Mouse (Mus musculus) spleen, embryonic (tissue): ENCODE data around the gene Mcl1.

ENCODE experiments used
- CTCF ChIA-PET: fragments of 350-600 bp; sonication (Branson Sonifier 250); formaldehyde crosslinking; loops from one replicate; lab custom pipeline; 2022; lab: Charles Lee

Gene Mcl1

DNA sequence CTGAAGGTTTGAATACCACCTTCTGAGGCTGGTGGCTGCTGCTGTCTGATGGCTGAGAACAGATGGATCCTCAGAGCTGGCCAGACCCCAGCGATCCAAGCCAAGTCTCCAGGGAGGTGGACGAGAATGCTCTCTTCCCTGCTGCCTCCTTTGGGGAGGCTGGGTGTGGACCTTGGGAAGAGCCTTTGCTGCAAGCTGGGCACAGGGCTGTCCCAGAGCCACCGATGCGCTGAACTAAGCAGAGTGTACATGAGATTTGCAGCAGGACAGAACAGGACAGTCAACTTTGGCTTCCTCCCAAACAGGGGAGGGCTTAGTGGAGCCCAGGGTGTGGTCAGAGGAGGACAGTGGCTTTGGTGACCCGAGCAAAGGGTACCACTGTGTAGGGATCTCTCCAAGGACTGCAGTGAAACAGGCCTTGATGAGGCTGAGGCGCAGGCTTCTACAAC lies 41.7 kb downstream of the Mcl1 start:
- CTCF ChIA-PET, result no interaction called here

DNA sequence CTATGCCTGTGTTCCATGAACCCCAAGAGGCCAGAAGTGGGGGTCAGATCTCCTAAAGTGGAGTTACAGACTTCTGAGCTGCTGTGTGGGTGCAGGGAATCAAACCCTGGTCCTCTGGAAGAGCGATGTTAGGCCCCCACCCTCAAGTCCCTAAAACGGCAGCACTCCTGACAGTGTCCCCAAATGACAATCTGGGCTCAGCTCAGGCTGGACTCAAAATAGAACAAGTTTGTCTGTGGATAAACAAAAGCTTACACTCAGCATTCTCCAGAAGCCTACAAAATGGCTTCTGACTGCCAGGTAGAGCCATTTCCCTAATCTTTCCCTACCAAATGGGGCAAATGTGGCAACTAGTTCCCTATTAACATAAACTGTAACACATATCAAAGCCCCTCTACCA lies 42.5 kb downstream of the Mcl1 start:
- CTCF ChIA-PET, result no interaction called here

DNA sequence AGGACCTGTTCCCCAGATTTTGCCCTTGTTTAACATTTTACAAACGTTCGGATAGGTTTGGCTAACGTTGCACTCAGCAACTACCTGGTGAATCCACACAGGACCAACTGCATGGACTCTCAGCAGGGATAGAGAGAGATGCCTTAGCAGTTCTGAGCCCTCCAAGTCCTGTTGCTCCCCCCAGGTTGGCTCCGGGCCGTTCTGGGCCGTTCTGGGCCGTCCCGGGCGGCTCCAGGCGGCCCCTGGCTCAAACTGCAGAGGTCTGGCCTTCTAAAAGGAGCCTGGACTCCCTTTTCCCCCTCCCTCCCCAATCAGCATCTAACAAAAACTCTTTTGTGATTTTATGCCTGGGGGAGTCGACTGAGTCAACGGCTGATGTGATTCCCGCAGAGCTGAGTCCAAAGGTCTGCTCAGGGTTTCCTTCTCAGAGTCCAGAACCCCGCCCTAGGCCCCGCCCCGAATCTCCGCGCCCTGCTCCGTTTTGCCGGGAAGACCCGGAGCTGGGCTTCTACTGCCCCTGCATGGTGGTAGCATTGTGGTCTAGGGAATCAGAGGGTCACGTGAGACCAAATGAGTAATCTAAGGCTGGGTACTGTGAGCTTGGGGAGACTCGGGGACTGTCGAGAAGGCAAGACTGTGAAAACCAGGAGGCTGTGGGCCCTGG lies 43.4 kb downstream of the Mcl1 start:
- CTCF ChIA-PET, result no interaction called here

DNA sequence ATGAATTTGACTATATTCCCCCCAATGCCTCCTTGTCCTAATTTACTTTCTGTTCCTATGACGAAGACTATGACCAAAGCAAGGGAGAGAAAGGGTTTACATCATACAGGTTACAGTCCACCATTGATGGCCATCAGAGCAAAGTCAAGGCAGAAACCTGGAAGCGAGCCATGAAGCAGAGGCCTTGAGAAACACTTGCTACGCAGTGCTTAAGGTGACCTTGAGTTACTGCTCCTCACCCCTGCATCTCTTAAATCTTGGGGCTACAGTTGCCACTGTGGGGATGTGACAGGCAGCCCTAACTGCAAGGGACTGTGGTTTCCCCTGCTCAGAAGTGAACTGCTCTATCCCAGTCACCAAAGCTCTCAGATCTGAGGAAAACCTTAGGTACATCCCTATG lies 44.7 kb downstream of the Mcl1 start:
- CTCF ChIA-PET, result no interaction called here

DNA sequence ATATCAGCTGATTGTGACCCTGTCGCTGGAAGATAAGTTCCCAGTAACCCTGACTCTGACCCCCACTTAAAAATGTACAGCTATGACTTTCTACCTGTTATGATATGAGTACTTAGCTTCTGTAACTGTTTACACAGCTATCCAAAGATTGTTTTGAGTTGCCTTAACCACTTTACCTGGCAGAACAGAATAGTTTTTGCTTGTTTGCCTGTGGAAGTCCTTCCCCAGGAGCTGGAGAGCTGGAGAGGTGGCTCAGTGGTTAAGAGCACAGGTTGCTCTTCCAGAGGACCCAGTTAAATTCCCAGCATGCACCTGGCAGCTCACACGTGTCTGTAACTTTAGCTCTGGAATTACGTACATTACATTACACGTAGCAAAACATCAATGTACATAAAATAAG lies 46.0 kb downstream of the Mcl1 start:
- CTCF ChIA-PET, result no interaction called here

DNA sequence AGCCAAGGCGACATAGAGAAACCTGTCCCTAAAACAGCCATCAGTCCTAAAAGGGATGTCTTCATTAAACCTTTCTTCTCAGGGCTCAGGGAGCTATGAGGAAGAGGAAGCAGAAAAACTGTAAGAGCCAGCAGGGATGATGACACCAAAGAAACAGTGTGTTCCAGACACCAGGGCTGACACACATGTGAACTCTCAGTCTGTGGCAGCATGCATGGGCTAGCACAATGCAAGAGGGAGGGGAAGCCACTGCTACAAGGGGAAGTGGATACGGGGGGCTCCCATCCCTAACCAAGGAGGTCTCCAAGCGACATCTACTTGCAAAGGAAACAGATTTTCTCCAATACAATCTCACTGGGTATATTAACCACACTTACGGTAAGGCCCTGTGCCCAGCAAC lies 47.7 kb downstream of the Mcl1 start:
- CTCF ChIA-PET, result no interaction called here

DNA sequence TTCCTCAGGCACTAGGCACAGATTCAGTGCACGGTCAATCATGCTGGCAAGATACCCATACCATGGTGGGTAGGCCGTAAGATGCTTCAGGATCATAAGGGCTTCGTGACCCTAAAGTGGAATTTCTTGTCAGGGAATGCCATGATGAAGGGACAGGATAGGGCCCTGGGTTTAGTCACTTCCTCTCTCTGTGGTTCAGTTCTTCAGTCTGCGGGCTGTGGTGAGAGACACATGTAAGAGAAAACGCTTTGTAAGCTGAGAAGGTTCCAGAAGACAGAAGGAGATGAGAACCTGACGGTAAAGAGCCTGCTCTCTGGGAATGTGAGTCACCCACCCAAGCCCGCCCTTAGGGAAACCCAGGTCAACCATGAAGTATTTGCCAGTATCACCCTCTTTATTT lies 48.9 kb downstream of the Mcl1 start:
- CTCF ChIA-PET, result interaction anchor here (0.6 kb wide), 1 partner anchor 195 kb away, joined by 3 read pairs; no protein-coding TSS in a partner anchor

DNA sequence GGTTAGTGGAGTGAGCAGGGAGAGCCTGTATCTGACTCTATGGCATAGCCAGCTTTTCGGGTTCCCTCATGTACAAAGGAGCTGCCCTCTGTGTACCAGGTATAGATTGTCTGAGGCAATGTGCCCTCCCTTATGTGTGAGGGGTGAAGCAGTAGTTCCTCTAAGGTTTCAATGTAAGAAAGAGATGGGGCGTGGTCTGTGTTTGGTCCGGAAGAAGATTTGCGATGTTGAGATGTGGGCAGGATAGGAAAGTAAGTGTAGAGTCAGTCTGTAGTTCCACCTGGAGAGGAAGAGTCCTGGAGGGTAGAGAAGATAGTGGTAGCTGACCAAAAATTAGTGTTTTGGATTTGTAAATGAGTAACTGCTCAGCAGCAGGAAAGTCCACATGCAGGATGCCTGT lies 50.5 kb downstream of the Mcl1 start:
- CTCF ChIA-PET, result interaction anchor here (0.8 kb wide), 1 partner anchor 21 kb away, joined by 11 read pairs; no protein-coding TSS in a partner anchor

DNA sequence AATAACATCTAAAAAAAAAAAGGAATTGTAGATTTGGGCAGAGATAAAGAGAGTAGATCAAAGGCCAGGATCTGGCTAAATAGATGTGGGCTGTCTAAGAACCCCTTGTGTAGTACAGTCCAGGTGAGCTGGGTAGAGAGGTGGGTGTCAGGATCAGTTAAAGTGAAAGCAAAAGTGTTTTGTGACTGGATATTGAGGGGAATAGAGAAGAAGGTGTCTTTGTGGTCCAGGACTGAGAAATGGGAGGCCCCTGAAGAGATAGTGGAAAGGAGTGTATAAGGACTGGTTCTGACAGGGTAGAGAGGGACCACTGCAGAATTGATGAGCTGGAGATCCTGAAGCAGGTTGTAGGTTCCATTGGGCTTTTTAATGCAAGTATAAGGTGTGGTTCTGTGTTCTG lies 51.4 kb downstream of the Mcl1 start:
- CTCF ChIA-PET, result interaction anchor here (0.7 kb wide), 1 partner anchor 32 kb away, joined by 3 read pairs; no protein-coding TSS in a partner anchor
